Mouse (Mus musculus) heart, embryonic 14.5 days (tissue): ENCODE results near the gene Eya4. TPM values are rescaled to one million over a fixed set of nuclear protein-coding genes. Genes with fewer than 3 reads are reported as not detected.

Source experiments
- ATAC-seq: fragments of 200-750 bp; cut with Nextera tagmentation; 2 replicates; pipeline ENCODE4 v1.8.0; 2017; ENCODE audit warnings: low read depth, moderate TSS enrichment; ENCODE audit not compliant: insufficient number of reproducible peaks, insufficient read depth, low FRiP score
- H3K27ac ChIP-seq, 2 experiments: fragments of 200-500 bp in 1 of 2; fragments of 300-500 bp in 1 of 2; sonication (generic) in 1 of 2; replicated peaks in 1 of 2; 2 replicates each; pipeline ENCODE4 v1.5.1; 2012 to 2014; ENCODE audit warnings: low read depth in 2 of 2, low read length in 2 of 2, control low read depth in 1 of 2, mild to moderate bottlenecking in 1 of 2, mixed read lengths in 1 of 2; ENCODE audit not compliant: control insufficient read depth in 1 of 2, insufficient read depth in 1 of 2
- H3K27me3 ChIP-seq: fragments of 300-500 bp; sonication (generic); 2 replicates; pipeline ENCODE4 v1.6.1; 2014; ENCODE audit warnings: mild to moderate bottlenecking, low read length, control low read depth; ENCODE audit not compliant: control insufficient read depth, insufficient read depth
- H3K36me3 ChIP-seq: fragments of 300-500 bp; sonication (generic); 2 replicates; pipeline ENCODE4 v1.6.1; 2014; ENCODE audit warnings: mild to moderate bottlenecking, control low read depth, low read length, mixed read lengths; ENCODE audit not compliant: control insufficient read depth, insufficient read depth
- H3K4me1 ChIP-seq, 2 experiments: fragments of 200-500 bp in 1 of 2; fragments of 300-500 bp in 1 of 2; sonication (generic) in 1 of 2; 2 replicates each; pipeline ENCODE4 v1.6.1; 2012 to 2014; ENCODE audit warnings: low read length in 2 of 2, control low read depth in 1 of 2, mixed read lengths in 1 of 2; ENCODE audit not compliant: control insufficient read depth in 2 of 2, insufficient read depth in 2 of 2
- H3K4me2 ChIP-seq: fragments of 300-500 bp; sonication (generic); 2 replicates; pipeline ENCODE4 v1.6.1; 2014; ENCODE audit warnings: mild to moderate bottlenecking, low read length
- H3K4me3 ChIP-seq, 2 experiments: fragments of 200-500 bp in 1 of 2; fragments of 300-500 bp in 1 of 2; sonication (generic) in 1 of 2; 2 replicates each; pipeline ENCODE4 v1.5.1; 2012 to 2014; ENCODE audit warnings: low read length in 2 of 2, mild to moderate bottlenecking in 2 of 2, control low read depth in 1 of 2, low read depth in 1 of 2, moderate library complexity in 1 of 2; ENCODE audit not compliant: control insufficient read depth in 1 of 2, insufficient read depth in 1 of 2
- H3K9ac ChIP-seq: fragments of 300-500 bp; sonication (generic); 2 replicates; pipeline ENCODE4 v1.6.1; 2014; ENCODE audit warnings: mild to moderate bottlenecking, low read length
- H3K9me3 ChIP-seq: fragments of 300-500 bp; sonication (generic); 2 replicates; pipeline ENCODE4 v1.6.1; 2016; ENCODE audit warnings: low read length, control low read depth; ENCODE audit not compliant: control insufficient read depth
- WGBS: fragments of 180-500 bp; shearing (Covaris S2); extraction: QIAGEN DNeasy Blood & Tissue Kit; methylation state at CpG from one replicate; pipeline ENCODE4 v1.1.7; 2014; 5-methylcytosine and 5-hydroxymethylcytosine counted together
- polyA plus RNA-seq: library from polyadenylated mRNA; unstranded; fragments of >200 nt; fragmentation: Nextera tagmentation; extraction: Ambion mirVana; gene quantifications from 2 replicates; pipeline ENCODE4 v1.2.1, GENCODE M21; 2014

Eya4 gene
- polyA plus RNA-seq, 1 experiment from 2014 or later, result 0.96 TPM

DNA sequence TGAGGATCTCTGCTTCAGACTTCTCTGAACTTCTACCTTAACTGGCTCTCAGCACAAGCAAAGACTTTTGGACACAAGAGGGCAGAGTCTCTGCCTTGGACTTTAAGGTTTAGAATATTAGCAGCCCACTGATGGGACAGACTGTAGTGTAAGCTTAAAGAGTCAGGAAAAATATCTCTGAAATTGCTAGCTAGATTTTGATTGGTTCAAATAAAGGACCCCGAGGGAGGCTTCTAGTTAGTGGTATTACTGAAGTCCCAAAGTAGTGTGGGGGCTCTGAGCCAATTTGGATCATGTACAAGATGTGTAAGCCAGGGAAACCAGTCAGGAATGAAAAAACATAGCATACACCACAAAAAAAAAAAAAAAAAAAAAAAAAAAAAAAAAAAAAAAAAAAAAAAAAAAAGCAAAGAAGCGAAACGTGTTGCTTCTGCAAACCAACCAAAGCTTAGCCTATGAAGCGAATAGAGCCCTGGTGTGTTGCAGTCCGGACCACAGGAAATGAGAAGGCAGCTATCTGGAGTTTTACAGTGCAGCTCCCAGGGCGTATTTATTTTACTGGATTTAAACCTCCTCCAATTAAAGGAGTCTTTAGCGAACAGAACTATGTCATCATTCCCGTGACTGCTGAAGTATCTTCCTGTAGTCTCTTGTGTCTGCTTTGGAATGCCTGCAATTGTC, 173.8 kb downstream of the Eya4 start:
- H3K4me2 ChIP-seq, result peak overlapping the region; percentile 23; the same call in 1 of the 2 replicates
- no peaks in the 10 kb centered on the region for H3K36me3 ChIP-seq
- peak overlapping the region; percentile 12 to 49; a peak in 1 of 4 replicates for H3K27ac ChIP-seq
- no peak for ATAC-seq
- no peak overlapping the region for H3K4me3 ChIP-seq
- WGBS, result 58% methylated on average over 8 of the region's 8 CpGs
- H3K9ac ChIP-seq, result no peak overlapping the region
- H3K9me3 ChIP-seq, result no peaks in the 10 kb centered on the region
- H3K4me1 ChIP-seq, result peaks cover 0 to 5% of the 10 kb centered on the region in 2 experiments; a peak in 1 of 4 replicates
- no peaks in the 10 kb centered on the region for H3K27me3 ChIP-seq

DNA sequence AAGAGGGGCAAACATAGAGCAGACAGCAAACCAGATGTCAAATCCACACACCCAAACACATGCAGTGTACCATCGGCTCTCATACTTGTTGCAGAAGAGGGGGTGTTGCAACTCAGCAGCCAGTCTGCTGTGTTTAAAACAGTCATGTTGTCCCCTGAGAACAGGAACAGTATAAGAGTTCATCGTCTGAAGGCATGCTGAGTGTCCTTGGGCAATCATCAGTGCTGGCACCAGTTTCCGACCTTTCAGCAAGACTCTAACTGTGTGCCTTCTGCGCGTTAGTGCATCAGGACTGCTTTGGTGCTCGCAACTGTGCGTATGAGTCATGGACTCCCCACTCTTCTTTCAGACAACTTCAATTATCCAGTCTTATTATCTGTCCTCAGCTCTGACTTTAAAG, 179.0 kb downstream of the Eya4 start:
- ATAC-seq, result no peak
- WGBS, result 75% methylated on average over 7 of the region's 7 CpGs
- Histone ChIP-seq H3K27ac (no peak overlapping the region), H3K4me1 (no peaks in the 10 kb centered on the region), H3K4me2 (no peak overlapping the region), H3K36me3 (no peaks in the 10 kb centered on the region), H3K4me3 (no peak overlapping the region), H3K27me3 (no peaks in the 10 kb centered on the region), H3K9me3 (no peaks in the 10 kb centered on the region), H3K9ac (no peak overlapping the region)

GRCm38 (mm10) chr10:23165089-23165642, 185.4 kb downstream of the Eya4 start:
- 80% methylated on average over 7 of the region's 7 CpGs for WGBS
- Histone ChIP-seq H3K9ac (no peak overlapping the region), H3K27me3 (no peaks in the 10 kb centered on the region), H3K36me3 (no peaks in the 10 kb centered on the region), H3K4me2 (no peak overlapping the region), H3K4me3 (no peak overlapping the region), H3K4me1 (no peaks in the 10 kb centered on the region), H3K9me3 (no peaks in the 10 kb centered on the region), H3K27ac (no peak overlapping the region)
- no peak for ATAC-seq

DNA sequence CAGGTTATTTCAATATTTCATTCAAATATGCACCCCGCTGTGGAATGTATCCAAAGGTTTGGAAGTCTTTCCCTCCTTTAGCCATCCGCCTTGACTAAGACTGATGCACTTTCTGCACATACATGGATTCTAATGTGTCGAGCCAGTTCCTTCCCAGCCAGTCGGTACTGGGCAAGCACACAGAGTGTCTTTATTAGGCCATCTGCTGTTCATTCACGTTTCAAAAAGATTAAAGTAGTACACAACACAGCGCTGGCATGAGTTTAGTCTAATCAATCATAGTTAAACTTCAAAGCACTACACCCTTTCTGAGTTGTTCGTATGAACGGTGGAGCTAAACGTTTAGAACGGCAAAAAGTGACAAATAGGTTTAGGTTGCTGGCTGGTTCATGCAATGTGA, 190.7 kb downstream of the Eya4 start:
- Histone ChIP-seq H3K4me1 (no peaks in the 10 kb centered on the region; a peak in 1 of 4 replicates), H3K27ac (no peak overlapping the region), H3K4me3 (no peak overlapping the region), H3K9me3 (no peaks in the 10 kb centered on the region), H3K9ac (no peak overlapping the region), H3K36me3 (no peaks in the 10 kb centered on the region), H3K4me2 (no peak overlapping the region), H3K27me3 (no peaks in the 10 kb centered on the region)
- WGBS, result 72% methylated on average over 10 of the region's 10 CpGs
- no peak for ATAC-seq

GRCm38 (mm10) chr10:23159138-23159537, 191.4 kb downstream of the Eya4 start:
- no peak overlapping the region for H3K4me2 ChIP-seq
- H3K4me3 ChIP-seq, result no peak overlapping the region
- no peak for ATAC-seq
- H3K4me1 ChIP-seq, result no peaks in the 10 kb centered on the region; a peak in 1 of 4 replicates
- no peaks in the 10 kb centered on the region for H3K27me3 ChIP-seq
- no peak overlapping the region for H3K9ac ChIP-seq
- H3K9me3 ChIP-seq, result no peaks in the 10 kb centered on the region
- no peak overlapping the region for H3K27ac ChIP-seq
- H3K36me3 ChIP-seq, result no peaks in the 10 kb centered on the region
- WGBS, result 78% methylated on average over 11 of the region's 11 CpGs

GRCm38 (mm10) chr10:23156866-23157625, 193.5 kb downstream of the Eya4 start:
- H3K27ac ChIP-seq, result peak overlapping the region; percentile 26 to 50; a peak in 2 of 4 replicates
- H3K4me2 ChIP-seq, result no peak overlapping the region
- H3K4me3 ChIP-seq, result no peak overlapping the region
- H3K4me1 ChIP-seq, result no peaks in the 10 kb centered on the region; a peak in 1 of 4 replicates
- no peaks in the 10 kb centered on the region for H3K27me3 ChIP-seq
- 53% methylated on average over 18 of the region's 18 CpGs for WGBS
- H3K9me3 ChIP-seq, result no peaks in the 10 kb centered on the region
- H3K36me3 ChIP-seq, result no peaks in the 10 kb centered on the region
- H3K9ac ChIP-seq, result no peak overlapping the region
- no peak for ATAC-seq

GRCm38 (mm10) chr10:23150401-23150800, 200.2 kb downstream of the Eya4 start:
- no peaks in the 10 kb centered on the region for H3K27me3 ChIP-seq
- 94% methylated on average over 3 of the region's 3 CpGs for WGBS
- no peak overlapping the region for H3K4me2 ChIP-seq
- no peaks in the 10 kb centered on the region for H3K9me3 ChIP-seq
- H3K4me1 ChIP-seq, result no peaks in the 10 kb centered on the region
- H3K27ac ChIP-seq, result no peak overlapping the region
- no peak for ATAC-seq
- no peak overlapping the region for H3K9ac ChIP-seq
- no peaks in the 10 kb centered on the region for H3K36me3 ChIP-seq
- H3K4me3 ChIP-seq, result no peak overlapping the region
